Mouse (Mus musculus) spleen, adult 12 weeks (tissue): ENCODE data around the gene Arpc1a.
"Not testable (repeated sequence)": the region's sequence is repeated elsewhere in the genome, so short reads cannot be mapped to it uniquely, and the experiment has no call there.

Experiments
- DNase-seq: peaks from one replicate; pipeline ENCODE4 v3.0.0; 2022; ENCODE audit warnings: low spot score

Arpc1a gene

GRCm38 (mm10) chr5:145083632-145084451, at the start of gene Arpc1a, which contains the start of gene Kpna7:
Gene Arpc1a (plus strand): TSS chr5:145083830.
Gene Kpna7 (minus strand): TSS chr5:145084030.
- DNase-seq: peak; percentile 79

- DNase-seq: no peak
Observed at GRCm38 (mm10) chr5:145041628-145042027, 42.0 kb upstream of the Arpc1a start.

- DNase-seq: not testable (repeated sequence)
Observed at GRCm38 (mm10) chr5:145042690-145043089, 40.9 kb upstream of the Arpc1a start, which contains the start of gene 1700018F24Rik. Gene 1700018F24Rik (plus strand): TSS chr5:145042990.

- not testable (repeated sequence) for DNase-seq
Observed at GRCm38 (mm10) chr5:145054187-145054586, 29.4 kb upstream of the Arpc1a start.

GRCm38 (mm10) chr5:145057907-145058306, 25.7 kb upstream of the Arpc1a start:
- DNase-seq: no peak

GRCm38 (mm10) chr5:145058722-145059121, 24.9 kb upstream of the Arpc1a start:
- no peak for DNase-seq

- no peak for DNase-seq
Observed at GRCm38 (mm10) chr5:145059524-145059923, 24.1 kb upstream of the Arpc1a start.

GRCm38 (mm10) chr5:145064765-145065340, 18.8 kb upstream of the Arpc1a start:
- no peak for DNase-seq

GRCm38 (mm10) chr5:145068863-145069262, 14.8 kb upstream of the Arpc1a start:
- no peak for DNase-seq

GRCm38 (mm10) chr5:145069707-145070106, 13.9 kb upstream of the Arpc1a start:
- peak; percentile 37 for DNase-seq

GRCm38 (mm10) chr5:145071342-145071741, 12.3 kb upstream of the Arpc1a start:
- no peak for DNase-seq

- no peak for DNase-seq
Observed at GRCm38 (mm10) chr5:145075081-145075480, 8.5 kb upstream of the Arpc1a start.

- DNase-seq: no peak
Observed at GRCm38 (mm10) chr5:145081866-145082613, 1.6 kb upstream of the Arpc1a start.

GRCm38 (mm10) chr5:145083201-145083600, 429 bp upstream of the Arpc1a start:
- DNase-seq: not testable (repeated sequence)

- DNase-seq: no peak
Observed at GRCm38 (mm10) chr5:145084822-145085221, 1.2 kb downstream of the Arpc1a start.

- no peak for DNase-seq
Observed at GRCm38 (mm10) chr5:145088186-145088585, 4.6 kb downstream of the Arpc1a start.

- no peak for DNase-seq
Observed at GRCm38 (mm10) chr5:145089878-145090277, 6.2 kb downstream of the Arpc1a start.

GRCm38 (mm10) chr5:145096195-145096594, 12.6 kb downstream of the Arpc1a start:
- DNase-seq: no peak

GRCm38 (mm10) chr5:145098340-145098821, 14.8 kb downstream of the Arpc1a start:
- no peak for DNase-seq

GRCm38 (mm10) chr5:145100960-145101359, 17.3 kb downstream of the Arpc1a start:
- no peak for DNase-seq

- not testable (repeated sequence) for DNase-seq
Observed at GRCm38 (mm10) chr5:145101451-145101850, 17.8 kb downstream of the Arpc1a start.

- no peak for DNase-seq
Observed at GRCm38 (mm10) chr5:145102706-145103105, 19.1 kb downstream of the Arpc1a start.
